In genomic region chr9:67003656-67004055, GRCm38 (mm10) we compare ENCODE assay signal across 12 mouse cellular contexts.
"Had no signal": no experiment of that assay in that cellular context is flagged by ENCODE, and none has a peak within 500 bp of the region (broad histone marks: within the 10 kb centered on the region; RNA-seq: fewer than 3 reads in every experiment).

No protein-coding gene starts in this region.

- H3K4me1 ChIP-seq: midbrain, embryonic 15.5 days had no signal

- H3K4me3 ChIP-seq: left cerebral cortex, adult 2 months; limb, embryonic 10.5 days; liver, embryonic 15.5 days; megakaryocyte, embryonic 14.5 days; midbrain, embryonic 15.5 days; neural tube, embryonic 12.5 days had no signal

- DNase-seq: kidney, adult 8-10 months; lung, adult 2 months; lung, postnatal 10 days; right cerebral cortex, postnatal 14 days; thymus, postnatal 4 days had no signal

- H3K36me3 ChIP-seq: limb, embryonic 10.5 days; liver, embryonic 15.5 days; midbrain, embryonic 15.5 days; neural tube, embryonic 12.5 days had no signal

- H3K27me3 ChIP-seq: liver, embryonic 15.5 days; megakaryocyte, embryonic 14.5 days; midbrain, embryonic 15.5 days; neural tube, embryonic 12.5 days had no signal

- H3K27ac ChIP-seq: left cerebral cortex, adult 2 months; limb, embryonic 10.5 days; liver, embryonic 15.5 days; macrophage; midbrain, embryonic 15.5 days; neural tube, embryonic 12.5 days had no signal
